Mouse (Mus musculus) heart, adult 2 months (tissue): ENCODE results near the gene Itga9. TPM values are rescaled to one million over a fixed set of nuclear protein-coding genes. Genes with fewer than 3 reads are reported as not detected.
A peak's percentile ranks its signal among the peaks of the same experiment; 100 is the strongest.

ENCODE experiments used
- DNase-seq, 2 experiments: peaks; one replicate each; pipeline ENCODE4 v3.0.0; 2021
- H3K27ac ChIP-seq: fragments of 200-600 bp; 2 replicates; pipeline ENCODE4 v1.8.1; 2022
- H3K27me3 ChIP-seq: fragments of 200-500 bp; 2 replicates; pipeline ENCODE4 v1.6.1; 2012; ENCODE audit warnings: mild to moderate bottlenecking, low read length, inconsistent platforms, mixed read lengths; ENCODE audit not compliant: control insufficient read depth, insufficient read depth
- H3K36me3 ChIP-seq: fragments of 200-500 bp; 2 replicates; pipeline ENCODE4 v1.6.1; 2012; ENCODE audit warnings: low read length, inconsistent platforms; ENCODE audit not compliant: control insufficient read depth, insufficient read depth
- H3K4me1 ChIP-seq: fragments of 200-500 bp; 2 replicates; pipeline ENCODE4 v1.6.1; 2011; ENCODE audit warnings: low read length; ENCODE audit not compliant: control insufficient read depth, insufficient read depth
- H3K4me3 ChIP-seq: fragments of 200-600 bp; 2 replicates; pipeline ENCODE4 v1.8.1; 2022
- H3K79me2 ChIP-seq: fragments of 200-500 bp; replicated peaks from 2 replicates; pipeline ENCODE4 v1.6.1; 2012; ENCODE audit warnings: mild to moderate bottlenecking, inconsistent platforms, low read length, moderate library complexity, mixed read lengths; ENCODE audit not compliant: control insufficient read depth, insufficient read depth
- H3K9ac ChIP-seq: fragments of 200-500 bp; 2 replicates; pipeline ENCODE4 v1.6.1; 2012; ENCODE audit warnings: low read depth, mild to moderate bottlenecking, control low read depth, inconsistent platforms, low read length, mixed read lengths
- CTCF ChIP-seq: fragments of 200-600 bp; IDR thresholded peaks from 2 replicates; pipeline ENCODE4 v1.8.1; 2022; ENCODE audit warnings: antibody characterized with exemption, mild to moderate bottlenecking, moderate library complexity
- EP300 ChIP-seq: fragments of 200-500 bp; IDR thresholded peaks from 2 replicates; pipeline ENCODE4 v1.6.1; 2011; ENCODE audit warnings: low read depth, low read length, control low read depth; ENCODE audit not compliant: insufficient read depth
- POLR2A ChIP-seq: fragments of 200-500 bp; IDR thresholded peaks from 2 replicates; pipeline ENCODE4 v1.6.1; 2011; ENCODE audit warnings: mild to moderate bottlenecking, low read depth, low read length, control low read depth; ENCODE audit not compliant: insufficient read depth
- WGBS: fragments of 180-500 bp; shearing (Covaris S2); methylation state at CpG from one replicate; pipeline ENCODE4 v1.1.7; 2018; 5-methylcytosine and 5-hydroxymethylcytosine counted together
- intact Hi-C: fragments of 180-260 bp; cut with DNase I; formaldehyde crosslinking; loops from one replicate; pipeline ENCODE4 v1.15.1; 2025
- polyA plus RNA-seq: library from polyadenylated mRNA; depleted of rRNA; stranded (reverse); fragments of >200 nt; gene quantifications from 2 replicates; pipeline ENCODE4 v1.2.3, GENCODE M21; 2012
- total RNA-seq, 2 experiments: library from RNA; stranded (reverse); gene quantifications; 2 replicates each; pipeline ENCODE4 v1.2.3; 2021

Gene Itga9
- total and polyA plus RNA-seq, 3 experiments, result 34.8 to 41.9 (median 35.3) TPM

- no peak overlapping the region for H3K9ac ChIP-seq
- H3K27ac ChIP-seq, result peak overlapping the region; percentile 92
- peaks cover 30% of the 10 kb centered on the region for H3K4me1 ChIP-seq
- TF ChIP-seq EP300, result peak; percentile 74
- TF ChIP-seq POLR2A, result no peak
- DNase-seq, result peak in 1 of 2 experiments; percentile 77
- 49% methylated on average over 9 of the region's 9 CpGs for WGBS
- H3K79me2 ChIP-seq, result no peaks in the 10 kb centered on the region
- no peak overlapping the region for H3K4me3 ChIP-seq
- peaks cover 7% of the 10 kb centered on the region for H3K36me3 ChIP-seq
- no peaks in the 10 kb centered on the region for H3K27me3 ChIP-seq
- intact Hi-C loops, result no loop called here
Measured at GRCm38 (mm10) chr9:118741268-118741667, 134.8 kb downstream of the Itga9 start.

GRCm38 (mm10) chr9:118749335-118749949 is 143.0 kb downstream of the Itga9 start:
- 90% methylated on average over 8 of the region's 8 CpGs for WGBS
- TF ChIP-seq POLR2A, result no peak
- no peak for TF ChIP-seq EP300
- TF ChIP-seq CTCF, result no peak
- H3K27ac ChIP-seq, result no peak overlapping the region
- intact Hi-C loops, result no loop called here
- H3K36me3 ChIP-seq, result no peaks in the 10 kb centered on the region
- no peak for DNase-seq
- H3K79me2 ChIP-seq, result no peaks in the 10 kb centered on the region
- no peaks in the 10 kb centered on the region for H3K4me1 ChIP-seq
- no peaks in the 10 kb centered on the region for H3K27me3 ChIP-seq
- H3K9ac ChIP-seq, result no peak overlapping the region
- H3K4me3 ChIP-seq, result no peak overlapping the region

GRCm38 (mm10) chr9:118750828-118751227 is 144.3 kb downstream of the Itga9 start:
- Histone ChIP-seq H3K36me3 (no peaks in the 10 kb centered on the region), H3K9ac (no peak overlapping the region), H3K27me3 (no peaks in the 10 kb centered on the region), H3K4me1 (no peaks in the 10 kb centered on the region), H3K27ac (no peak overlapping the region), H3K4me3 (no peak overlapping the region), H3K79me2 (no peaks in the 10 kb centered on the region)
- WGBS, result 88% methylated on average over 7 of the region's 7 CpGs
- intact Hi-C loops, result no loop called here
- no peak for DNase-seq
- TF ChIP-seq CTCF, result no peak
- TF ChIP-seq EP300, result no peak
- TF ChIP-seq POLR2A, result no peak

GRCm38 (mm10) chr9:118752376-118752775 is 145.9 kb downstream of the Itga9 start:
- no peak overlapping the region for H3K9ac ChIP-seq
- no peak overlapping the region for H3K27ac ChIP-seq
- no peaks in the 10 kb centered on the region for H3K4me1 ChIP-seq
- H3K4me3 ChIP-seq, result no peak overlapping the region
- TF ChIP-seq EP300 (no peak), POLR2A (no peak), CTCF (no peak)
- no peaks in the 10 kb centered on the region for H3K79me2 ChIP-seq
- H3K36me3 ChIP-seq, result no peaks in the 10 kb centered on the region
- intact Hi-C loops, result no loop called here
- no peaks in the 10 kb centered on the region for H3K27me3 ChIP-seq
- WGBS, result 90% methylated on average over 2 of the region's 2 CpGs
- no peak for DNase-seq

- WGBS, result 47% methylated on average over 4 of the region's 4 CpGs
- no peak for DNase-seq
- H3K27ac ChIP-seq, result no peak overlapping the region
- intact Hi-C loops, result no loop called here
- H3K4me1 ChIP-seq, result peaks cover 14% of the 10 kb centered on the region
- TF ChIP-seq POLR2A (no peak), EP300 (no peak), CTCF (no peak)
- H3K27me3 ChIP-seq, result no peaks in the 10 kb centered on the region
- no peak overlapping the region for H3K4me3 ChIP-seq
- no peaks in the 10 kb centered on the region for H3K79me2 ChIP-seq
- no peak overlapping the region for H3K9ac ChIP-seq
- H3K36me3 ChIP-seq, result no peaks in the 10 kb centered on the region
Measured at GRCm38 (mm10) chr9:118759462-118759861, 153.0 kb downstream of the Itga9 start.

- H3K36me3 ChIP-seq, result no peaks in the 10 kb centered on the region
- peak overlapping the region; percentile 70 for H3K27ac ChIP-seq
- peak in 1 of 2 experiments; percentile 33 for DNase-seq
- WGBS, result 68% methylated on average over 8 of the region's 8 CpGs
- no peak overlapping the region for H3K4me3 ChIP-seq
- H3K4me1 ChIP-seq, result peaks cover 14% of the 10 kb centered on the region
- intact Hi-C loops, result loop anchor here (2.0 to 5.0 kb wide), 2 partner anchors 25 to 40 kb away; no protein-coding TSS in a partner anchor
- no peak overlapping the region for H3K9ac ChIP-seq
- TF ChIP-seq POLR2A (no peak), CTCF (no peak), EP300 (no peak)
- H3K27me3 ChIP-seq, result no peaks in the 10 kb centered on the region
- H3K79me2 ChIP-seq, result no peaks in the 10 kb centered on the region
Measured at GRCm38 (mm10) chr9:118761953-118762590, 155.6 kb downstream of the Itga9 start.
